In the genomic region with DNA sequence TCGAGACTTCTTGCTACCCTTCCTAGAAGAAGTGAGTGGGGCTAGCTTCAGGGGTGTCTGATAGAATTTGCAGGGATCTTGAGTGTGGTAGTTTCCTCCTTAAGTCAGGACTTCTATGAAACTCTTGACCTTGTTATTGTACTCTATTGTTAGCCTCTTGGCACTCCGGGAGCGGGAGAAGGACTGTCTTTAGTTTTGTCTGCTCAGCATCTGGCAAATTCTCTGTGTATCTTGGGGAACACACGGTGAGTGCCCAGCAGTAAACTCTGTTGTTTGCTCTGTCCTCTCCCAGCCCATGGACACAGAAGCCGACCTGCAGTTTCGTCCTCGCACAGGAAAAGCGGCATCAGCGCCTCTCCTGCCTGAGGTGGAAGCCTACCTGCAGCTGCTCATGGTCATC, we compare ENCODE assay signal across 24 mouse cellular contexts. TPM values are rescaled to one million over a fixed set of nuclear protein-coding genes. Genes with fewer than 3 reads are reported as not detected.
"Had no signal": no experiment of that assay in that cellular context is flagged by ENCODE, and none has a peak within 500 bp of the region (broad histone marks: within the 10 kb centered on the region; RNA-seq: fewer than 3 reads in every experiment).

No protein-coding gene starts in this region.

- H3K4me2 ChIP-seq: intestine, embryonic 15.5 days; limb, embryonic 13.5 days; liver, embryonic 11.5 days; midbrain, embryonic 11.5 days had no signal

- H3K9ac ChIP-seq: intestine, embryonic 15.5 days; limb, embryonic 13.5 days had no signal

- ATAC-seq: hindbrain, embryonic 16.5 days; intestine, embryonic 15.5 days had no signal

- H3K4me3 ChIP-seq: intestine, embryonic 15.5 days; layer of hippocampus, adult 2 months; limb, embryonic 10.5 days; limb, embryonic 13.5 days had no signal

- DNase-seq: layer of hippocampus, adult 9-11 months; lung, adult 2 months; lung, postnatal 14 days; lung, postnatal 4 days; midbrain, embryonic 14.5 days; thymus, adult 18-20 months; thymus, postnatal 36 days had no signal

- H3K27ac ChIP-seq: intestine, embryonic 15.5 days; layer of hippocampus, adult 2 months; limb, embryonic 10.5 days; limb, embryonic 13.5 days had no signal

- H3K9me3 ChIP-seq: intestine, embryonic 15.5 days; limb, embryonic 10.5 days; limb, embryonic 13.5 days had no signal

- H3K27me3 ChIP-seq: intestine, embryonic 15.5 days; limb, embryonic 13.5 days had no signal

RNA-seq across cellular contexts. Expression of a gene that starts 15.4 kb away (rescaled TPM):
- polyA plus RNA-seq: hindbrain, embryonic 16.5 days; intestine, embryonic 15.5 days; large intestine, adult 2 months; limb, embryonic 10.5 days; limb, embryonic 13.5 days; liver, embryonic 11.5 days; liver, embryonic 16.5 days; lung, adult 2 months; lung, embryonic 16.5 days; midbrain, embryonic 11.5 days; midbrain, embryonic 14.5 days; midbrain, postnatal 0 days; neural tube, embryonic 11.5 days; neural tube, embryonic 14.5 days; small intestine, adult 2 months; stomach, embryonic 16.5 days had no signal

RNA-seq across cellular contexts. Expression of a gene that starts 21.5 kb away (rescaled TPM):
- polyA plus RNA-seq: liver, embryonic 11.5 days; lung, embryonic 16.5 days; midbrain, embryonic 11.5 days; midbrain, embryonic 14.5 days; midbrain, postnatal 0 days; neural tube, embryonic 11.5 days; neural tube, embryonic 14.5 days; spleen, adult 2 months had no signal

RNA-seq across cellular contexts. Expression of a gene that starts 39.1 kb away (rescaled TPM):
- polyA plus RNA-seq: hindbrain, embryonic 16.5 days; limb, embryonic 10.5 days; limb, embryonic 13.5 days; liver, embryonic 11.5 days; liver, embryonic 16.5 days; lung, adult 2 months; lung, embryonic 16.5 days; midbrain, embryonic 11.5 days; midbrain, embryonic 14.5 days; neural tube, embryonic 14.5 days; spleen, adult 2 months; urinary bladder, adult 2 months had no signal
